Mouse (Mus musculus) stomach, embryonic 14.5 days (tissue): Measurements from ENCODE around the gene Zfp607a. TPM values are rescaled to one million over a fixed set of nuclear protein-coding genes. Genes with fewer than 3 reads are reported as not detected.

Source experiments
- ATAC-seq: fragments of 200-750 bp; cut with Nextera tagmentation; 2 replicates; pipeline ENCODE4 v1.8.0; 2017; ENCODE audit warnings: low read depth, moderate TSS enrichment; ENCODE audit not compliant: insufficient number of reproducible peaks, insufficient read depth, low FRiP score
- H3K27ac ChIP-seq: fragments of 300-500 bp; sonication (generic); 2 replicates; pipeline ENCODE4 v1.5.1; 2014; ENCODE audit warnings: mild to moderate bottlenecking, low read length, moderate library complexity, mixed read lengths
- H3K27me3 ChIP-seq: fragments of 300-500 bp; sonication (generic); 2 replicates; pipeline ENCODE4 v1.6.1; 2014; ENCODE audit warnings: low read length, control low read depth, mixed read lengths; ENCODE audit not compliant: control insufficient read depth, insufficient read depth
- H3K36me3 ChIP-seq: fragments of 300-500 bp; sonication (generic); 2 replicates; pipeline ENCODE4 v1.6.1; 2014; ENCODE audit warnings: mild to moderate bottlenecking, control low read depth, low read length, moderate library complexity, mixed read lengths; ENCODE audit not compliant: control insufficient read depth, insufficient read depth
- H3K4me1 ChIP-seq: fragments of 300-500 bp; sonication (generic); 2 replicates; pipeline ENCODE4 v1.6.1; 2014; ENCODE audit warnings: low read length, control low read depth, mixed read lengths; ENCODE audit not compliant: control insufficient read depth, insufficient read depth
- H3K4me2 ChIP-seq: fragments of 300-500 bp; sonication (generic); replicated peaks from 2 replicates; pipeline ENCODE4 v1.6.1; 2014; ENCODE audit warnings: low read depth, low read length, control low read depth
- H3K4me3 ChIP-seq: fragments of 300-500 bp; sonication (generic); 2 replicates; pipeline ENCODE4 v1.5.1; 2014; ENCODE audit warnings: low read depth, low read length, control low read depth
- H3K9ac ChIP-seq: fragments of 300-500 bp; sonication (generic); replicated peaks from 2 replicates; pipeline ENCODE4 v1.6.1; 2014; ENCODE audit warnings: low read depth, mild to moderate bottlenecking, control low read depth, low read length, moderate library complexity, mixed read lengths
- H3K9me3 ChIP-seq: fragments of 300-500 bp; sonication (generic); 2 replicates; pipeline ENCODE4 v1.6.1; 2016; ENCODE audit warnings: low read depth, low read length, control low read depth; ENCODE audit not compliant: control insufficient read depth
- WGBS: fragments of 180-500 bp; shearing (Covaris S2); extraction: QIAGEN DNeasy Blood & Tissue Kit; methylation state at CpG from one replicate; pipeline ENCODE4 v1.1.7; 2014; 5-methylcytosine and 5-hydroxymethylcytosine counted together
- polyA plus RNA-seq: library from polyadenylated mRNA; unstranded; fragments of >200 nt; fragmentation: Nextera tagmentation; extraction: Ambion mirVana; gene quantifications from 2 replicates; pipeline ENCODE4 v1.2.1, GENCODE M21; 2014

The Zfp607a gene
- 5.5 and 6.0 TPM in 2 replicates for polyA plus RNA-seq

DNA sequence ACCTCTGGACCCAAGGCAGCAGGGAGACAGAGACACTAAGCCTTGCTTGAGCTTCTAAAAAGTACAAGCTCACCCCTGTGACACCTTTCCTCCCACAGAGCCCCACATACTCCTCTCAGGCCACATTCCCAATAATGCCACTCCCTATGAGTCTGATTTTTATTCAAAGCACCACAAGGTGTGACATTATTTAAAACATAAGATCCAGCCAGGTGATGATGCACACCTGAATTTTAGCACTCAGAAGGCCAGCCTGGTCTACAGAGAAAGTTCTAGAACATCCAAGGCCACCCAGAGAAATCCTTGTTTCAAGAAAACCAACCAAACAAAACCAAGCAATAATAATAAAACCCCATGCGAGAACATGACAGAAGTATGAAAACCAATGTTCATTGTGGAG lies at the start of gene Zfp607a:
Gene Zfp607a (plus strand): TSS at position 301 of the 400 bp plus-strand sequence.
- Histone ChIP-seq H3K27ac (no peak within 1 kb of the TSS), H3K27me3 (no peaks in the 10 kb centered on the region), H3K36me3 (peaks cover 5% of the 10 kb centered on the region; the same call in 1 of the 2 replicates), H3K4me3 (no peak within 1 kb of the TSS), H3K4me1 (peaks cover 6% of the 10 kb centered on the region; the same call in 1 of the 2 replicates), H3K4me2 (no peak within 1 kb of the TSS), H3K9ac (no peak within 1 kb of the TSS), H3K9me3 (no peaks in the 10 kb centered on the region)
- WGBS: 98% methylated on average over 1 of the region's 1 CpGs
- ATAC-seq: no peak

GRCm38 (mm10) chr7:27818526-27819110 lies 38.7 kb upstream of the Zfp607a start:
- no peak for ATAC-seq
- H3K4me1 ChIP-seq: no peaks in the 10 kb centered on the region
- no peak overlapping the region for H3K27ac ChIP-seq
- no peak overlapping the region for H3K9ac ChIP-seq
- peaks cover 17% of the 10 kb centered on the region for H3K36me3 ChIP-seq
- no peak overlapping the region for H3K4me2 ChIP-seq
- H3K4me3 ChIP-seq: no peak overlapping the region
- 93% methylated on average over 7 of the region's 7 CpGs for WGBS
- no peaks in the 10 kb centered on the region for H3K27me3 ChIP-seq
- H3K9me3 ChIP-seq: no peaks in the 10 kb centered on the region

DNA sequence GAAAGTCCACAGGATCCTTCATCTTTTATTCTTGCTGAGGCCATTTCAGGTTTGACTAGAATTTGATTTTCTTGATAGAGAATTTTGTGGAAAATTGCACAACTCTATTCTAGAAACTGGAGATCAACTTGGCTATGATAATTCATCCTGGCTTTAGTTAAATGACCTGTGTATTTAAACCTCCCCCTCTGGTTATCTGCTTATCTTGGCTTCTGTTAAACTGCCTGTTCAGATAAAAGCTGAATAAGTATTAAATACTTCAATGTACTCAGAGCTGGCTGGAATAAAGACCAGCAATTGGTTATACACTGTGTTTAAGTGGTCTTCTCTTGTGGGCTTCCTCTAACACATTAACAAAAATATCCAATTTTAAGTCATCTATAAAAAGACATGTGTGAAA lies 34.7 kb upstream of the Zfp607a start:
- ATAC-seq: no peak
- H3K4me3 ChIP-seq: no peak overlapping the region
- no peaks in the 10 kb centered on the region for H3K4me1 ChIP-seq
- no peak overlapping the region for H3K27ac ChIP-seq
- H3K27me3 ChIP-seq: no peaks in the 10 kb centered on the region
- H3K4me2 ChIP-seq: no peak overlapping the region
- H3K9ac ChIP-seq: no peak overlapping the region
- no peaks in the 10 kb centered on the region for H3K9me3 ChIP-seq
- H3K36me3 ChIP-seq: peaks cover 14% of the 10 kb centered on the region; the same call in 1 of the 2 replicates

DNA sequence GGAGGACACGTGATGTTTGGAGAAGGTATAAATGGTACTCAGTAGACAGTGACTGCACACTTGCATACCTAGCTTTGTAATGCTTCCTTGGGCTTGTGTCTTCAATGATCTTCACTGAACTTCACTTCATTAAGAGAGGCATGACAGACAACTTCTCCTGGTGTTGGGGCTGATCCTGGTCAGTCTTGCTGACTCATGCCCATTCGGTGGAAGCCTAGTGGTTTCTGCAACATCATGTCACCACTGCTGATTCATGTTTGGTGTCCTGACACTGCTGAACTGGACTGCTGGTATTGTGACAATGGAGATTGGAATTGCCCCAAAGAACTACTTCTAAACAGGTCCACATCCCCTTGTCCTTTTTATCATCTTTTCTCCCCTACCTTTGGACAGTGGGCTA lies 23.2 kb upstream of the Zfp607a start:
- ATAC-seq: no peak
- H3K36me3 ChIP-seq: no peaks in the 10 kb centered on the region
- 84% methylated on average over 2 of the region's 2 CpGs for WGBS
- H3K4me2 ChIP-seq: no peak overlapping the region
- no peaks in the 10 kb centered on the region for H3K27me3 ChIP-seq
- H3K9ac ChIP-seq: no peak overlapping the region
- no peak overlapping the region for H3K27ac ChIP-seq
- H3K4me1 ChIP-seq: peaks cover under 1% of the 10 kb centered on the region; the same call in 1 of the 2 replicates
- no peak overlapping the region for H3K4me3 ChIP-seq
- no peaks in the 10 kb centered on the region for H3K9me3 ChIP-seq

GRCm38 (mm10) chr7:27837896-27838295 lies 19.4 kb upstream of the Zfp607a start:
- peak overlapping the region; percentile 66 for H3K4me2 ChIP-seq
- no peaks in the 10 kb centered on the region for H3K9me3 ChIP-seq
- peak overlapping the region; percentile 51 for H3K9ac ChIP-seq
- 20% methylated on average over 6 of the region's 6 CpGs for WGBS
- no peaks in the 10 kb centered on the region for H3K36me3 ChIP-seq
- ATAC-seq: no peak
- H3K27ac ChIP-seq: peak overlapping the region; percentile 62; the same call in 1 of the 2 replicates
- peaks cover 3% of the 10 kb centered on the region; the same call in 1 of the 2 replicates for H3K4me1 ChIP-seq
- H3K27me3 ChIP-seq: no peaks in the 10 kb centered on the region
- peak overlapping the region; percentile 41 for H3K4me3 ChIP-seq

DNA sequence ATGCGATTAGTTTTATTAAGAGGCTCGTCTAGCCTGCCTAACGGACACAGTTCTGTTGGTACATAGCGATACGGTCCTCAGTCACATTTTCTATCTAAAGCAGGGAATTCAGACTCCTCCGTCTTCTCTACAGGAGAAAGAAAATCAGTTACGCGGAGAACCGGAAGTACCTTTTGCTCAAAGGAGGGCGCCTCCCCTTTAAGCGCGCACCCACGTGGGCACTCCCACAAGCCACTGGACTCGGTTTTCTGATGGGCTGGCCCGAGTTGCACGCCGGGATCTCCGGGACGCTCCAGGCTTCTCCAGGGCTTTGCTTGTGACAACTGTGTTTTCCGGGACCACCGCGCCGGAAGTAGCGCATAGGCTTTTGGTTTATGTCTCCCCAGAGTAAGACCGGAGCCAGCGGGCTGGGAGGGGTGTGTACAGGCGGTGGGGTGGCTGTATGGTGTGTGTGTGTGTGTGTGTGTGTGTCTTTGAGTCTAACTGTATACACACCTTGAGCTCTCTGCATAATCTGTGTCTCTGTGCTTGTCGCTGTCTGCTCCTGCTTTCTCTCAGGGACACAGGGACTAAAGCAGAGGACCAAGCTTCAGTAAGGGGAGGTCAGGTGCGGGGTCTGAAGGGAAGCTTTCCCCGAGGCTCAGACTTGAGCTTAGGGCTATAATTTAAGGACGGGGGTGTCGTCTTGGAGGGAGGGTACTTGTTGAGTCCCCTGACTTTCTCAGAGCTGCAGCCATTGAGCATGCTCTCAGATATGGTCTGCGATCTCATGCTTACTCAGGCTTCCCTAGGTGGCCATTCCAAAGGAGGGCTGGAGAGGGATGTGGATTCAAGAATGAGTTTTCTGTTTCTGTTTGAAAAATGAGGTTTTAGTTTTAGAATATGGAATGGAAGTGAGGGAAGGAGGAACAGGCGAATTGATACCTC lies 18.7 kb upstream of the Zfp607a start, which contains the start of gene Zfp59:
Gene Zfp59 (plus strand): TSS at position 285 of the 927 bp plus-strand sequence.
- peak within 1 kb of the TSS; percentile 51 for H3K9ac ChIP-seq
- no peaks in the 10 kb centered on the region for H3K36me3 ChIP-seq
- H3K4me3 ChIP-seq: peak within 1 kb of the TSS; percentile 41
- 4% methylated on average over 34 of the region's 34 CpGs for WGBS
- H3K27ac ChIP-seq: peak within 1 kb of the TSS; percentile 62; the same call in 1 of the 2 replicates
- H3K9me3 ChIP-seq: no peaks in the 10 kb centered on the region
- no peaks in the 10 kb centered on the region for H3K27me3 ChIP-seq
- H3K4me2 ChIP-seq: peak within 1 kb of the TSS; percentile 66
- ATAC-seq: peak; percentile 94
- peaks cover 3% of the 10 kb centered on the region; the same call in 1 of the 2 replicates for H3K4me1 ChIP-seq

DNA sequence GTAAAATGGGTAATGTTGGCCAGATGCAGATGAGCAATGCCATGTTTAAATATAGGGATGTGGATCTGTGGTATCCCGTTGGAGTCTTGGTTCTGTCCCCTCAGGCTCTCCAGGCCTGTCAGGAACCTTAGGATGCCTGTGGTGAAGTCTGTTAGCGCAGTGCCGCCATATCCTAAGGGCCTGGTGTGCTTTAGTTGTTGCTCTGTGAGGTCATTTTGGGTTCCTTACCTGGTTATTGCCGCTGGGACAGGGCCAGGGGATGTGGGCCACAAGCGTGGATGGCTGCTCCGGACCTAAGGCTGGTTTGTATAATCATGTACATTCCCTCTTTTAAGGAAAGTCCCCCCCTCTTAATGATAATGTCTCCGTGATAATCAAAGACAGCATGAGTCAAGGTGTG lies 17.7 kb upstream of the Zfp607a start:
- Histone ChIP-seq H3K9me3 (no peaks in the 10 kb centered on the region), H3K9ac (no peak overlapping the region), H3K4me1 (peaks cover 3% of the 10 kb centered on the region; the same call in 1 of the 2 replicates), H3K27me3 (no peaks in the 10 kb centered on the region), H3K4me3 (no peak overlapping the region), H3K36me3 (no peaks in the 10 kb centered on the region), H3K27ac (no peak overlapping the region), H3K4me2 (no peak overlapping the region)
- 92% methylated on average over 7 of the region's 7 CpGs for WGBS
- ATAC-seq: no peak

- 84% methylated on average over 6 of the region's 6 CpGs for WGBS
- Histone ChIP-seq H3K36me3 (peaks cover 5% of the 10 kb centered on the region; the same call in 1 of the 2 replicates), H3K4me2 (no peak overlapping the region), H3K27ac (no peak overlapping the region), H3K4me1 (peaks cover 3% of the 10 kb centered on the region; the same call in 1 of the 2 replicates), H3K9ac (no peak overlapping the region), H3K27me3 (no peaks in the 10 kb centered on the region), H3K9me3 (no peaks in the 10 kb centered on the region), H3K4me3 (no peak overlapping the region)
- ATAC-seq: no peak
Observed at GRCm38 (mm10) chr7:27840104-27840503, 17.2 kb upstream of the Zfp607a start.
